8 mouse cellular contexts compared by ENCODE assay signal in the genomic region with DNA sequence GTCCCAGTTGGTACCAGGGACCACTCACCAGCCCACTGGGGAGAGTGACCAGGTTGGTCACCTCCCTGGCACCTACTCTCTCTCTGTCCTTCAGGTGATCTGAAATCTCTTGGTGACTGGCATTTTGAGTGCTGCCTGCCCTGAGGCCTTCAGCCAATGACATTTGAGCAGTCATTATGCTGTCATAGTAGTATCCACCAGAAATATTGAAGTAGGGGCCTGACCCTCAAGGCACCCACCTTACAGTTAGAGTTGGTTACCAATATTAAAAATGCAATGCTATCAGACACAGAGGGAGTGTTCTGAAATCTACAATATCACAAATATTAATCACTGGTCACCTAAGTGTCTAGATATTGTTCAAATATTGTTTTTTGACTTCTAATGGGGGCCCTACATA. TPM values are rescaled to one million over a fixed set of nuclear protein-coding genes. Genes with fewer than 3 reads are reported as not detected.
DNase-seq lines count a peak whose midpoint lies in the region; ATAC-seq and TF ChIP-seq lines count a peak whose summit lies in the region.

A gene (minus strand): TSS at position 101 of the 400 bp plus-strand sequence.

- intact Hi-C loops in heart, postnatal 10 days (cut with DNase I) = no loop called here

- no peak within 1 kb of the TSS for H3K27ac ChIP-seq in lung, embryonic 15.5 days
- H3K27ac ChIP-seq in cortical plate, adult 2 months (ENCODE audit: insufficient read depth, low read length) = no peak within 1 kb of the TSS
- no peak within 1 kb of the TSS for H3K27ac ChIP-seq in limb, embryonic 10.5 days
- H3K27ac ChIP-seq in neural tube, embryonic 14.5 days (ENCODE audit: low read depth, low read length) = no peak within 1 kb of the TSS

- no peaks in the 10 kb centered on the region for H3K4me1 ChIP-seq in lung, embryonic 15.5 days
- H3K4me1 ChIP-seq in cortical plate, adult 2 months (ENCODE audit: control insufficient read depth, insufficient read depth, low read length) = 0 out of 2 replicates have a peak, but pooled peaks cover 2% of the 10 kb centered on the region
- H3K4me1 ChIP-seq in limb, embryonic 10.5 days = peaks cover 2% of the 10 kb centered on the region; the same call in 1 of the 2 replicates
- no peaks in the 10 kb centered on the region for H3K4me1 ChIP-seq in neural tube, embryonic 14.5 days (ENCODE audit: control insufficient read depth, insufficient read depth, low read length)

- no peak for ATAC-seq in lung, embryonic 15.5 days (ENCODE audit: borderline replicate concordance, extremely low read depth, low FRiP score, low TSS enrichment)
- ATAC-seq in neural tube, embryonic 14.5 days (ENCODE audit: low read depth) = no peak

- no peak within 1 kb of the TSS for H3K4me3 ChIP-seq in lung, embryonic 15.5 days
- no peak within 1 kb of the TSS for H3K4me3 ChIP-seq in cortical plate, adult 2 months (ENCODE audit: insufficient read depth, low read length)
- H3K4me3 ChIP-seq in limb, embryonic 10.5 days = no peak within 1 kb of the TSS
- H3K4me3 ChIP-seq in neural tube, embryonic 14.5 days (ENCODE audit: low read depth, low read length) = no peak within 1 kb of the TSS

- no peak for DNase-seq in lung, postnatal 4 days
- DNase-seq in heart, postnatal 10 days = no peak
- no peak for DNase-seq in limb, embryonic 10.5 days (ENCODE audit: low spot score)
- DNase-seq in T-cell, adult 2 months (ENCODE audit: low spot score) = no peak
- no peak for DNase-seq in urinary bladder, postnatal 4 days (ENCODE audit: low spot score in 2 of 2)

- no peak within 1 kb of the TSS for H3K9ac ChIP-seq in lung, embryonic 15.5 days
- H3K9ac ChIP-seq in neural tube, embryonic 14.5 days (replicated peaks; ENCODE audit: low read depth, low read length) = no peak within 1 kb of the TSS

- H3K36me3 ChIP-seq in lung, embryonic 15.5 days = no peaks in the 10 kb centered on the region
- no peaks in the 10 kb centered on the region for H3K36me3 ChIP-seq in limb, embryonic 10.5 days
- no peaks in the 10 kb centered on the region for H3K36me3 ChIP-seq in neural tube, embryonic 14.5 days (ENCODE audit: control insufficient read depth, insufficient read depth, low read length)

- no peak for TF ChIP-seq POLR2A in cortical plate, adult 2 months (IDR thresholded peaks at IDR 0.05; ENCODE audit: extremely low read depth, insufficient read depth, low read length)

- TF ChIP-seq CTCF in cortical plate, adult 2 months (IDR thresholded peaks at IDR 0.05; ENCODE audit: extremely low read depth, insufficient read depth, low read length) = no peak

- H3K27me3 ChIP-seq in lung, embryonic 15.5 days = no peaks in the 10 kb centered on the region
- no peaks in the 10 kb centered on the region for H3K27me3 ChIP-seq in limb, embryonic 10.5 days (ENCODE audit: low read depth, poor library complexity, severe bottlenecking)
- no peaks in the 10 kb centered on the region for H3K27me3 ChIP-seq in neural tube, embryonic 14.5 days (ENCODE audit: control insufficient read depth, insufficient read depth, low read length)

- H3K9me3 ChIP-seq in lung, embryonic 15.5 days = no peaks in the 10 kb centered on the region
- no peaks in the 10 kb centered on the region for H3K9me3 ChIP-seq in limb, embryonic 10.5 days (replicated peaks)
- no peaks in the 10 kb centered on the region for H3K9me3 ChIP-seq in neural tube, embryonic 14.5 days (ENCODE audit: control insufficient read depth, low read length)

- no peak within 1 kb of the TSS for H3K4me2 ChIP-seq in lung, embryonic 15.5 days
- no peak within 1 kb of the TSS for H3K4me2 ChIP-seq in neural tube, embryonic 14.5 days (ENCODE audit: low read depth, low read length)

RNA-seq across cellular contexts. Expression of the gene that starts here (rescaled TPM):
- polyA plus RNA-seq in lung, embryonic 15.5 days (2015; fragmentation: Nextera tagmentation; extraction: Ambion mirVana) = 373 and 388 TPM in 2 replicates
- 30.8 and 35.8 TPM in 2 replicates for polyA plus RNA-seq in cortical plate, adult 2 months (2012; rRNA removed)
- 10 to 100 TPM; 55.5 to 63.2 TPM for total RNA-seq in heart, postnatal 10 days (2021)
- 246 and 252 TPM in 2 replicates for polyA plus RNA-seq in limb, embryonic 10.5 days (2016; fragmentation: Nextera tagmentation; extraction: Ambion mirVana)
- 75.4 and 113 TPM in 2 replicates for polyA plus RNA-seq in neural tube, embryonic 14.5 days (2014; fragmentation: Nextera tagmentation; extraction: Ambion mirVana)
